Mouse (Mus musculus) brain, embryonic 14.5 days (tissue): ENCODE measurements around the gene Ptpru.

Experiments
- CTCF ChIP-seq: fragments of 200-500 bp; IDR thresholded peaks from 2 replicates; pipeline ENCODE4 v1.5.1; 2012; ENCODE audit warnings: inconsistent platforms, mild to moderate bottlenecking, moderate library complexity, borderline replicate concordance; ENCODE audit not compliant: insufficient read depth, insufficient read length; ENCODE audit errors: extremely low read depth
- POLR2A ChIP-seq: fragments of 200-500 bp; IDR thresholded peaks from 2 replicates; pipeline ENCODE4 v1.6.1; 2012; ENCODE audit warnings: mild to moderate bottlenecking, inconsistent platforms, borderline replicate concordance; ENCODE audit not compliant: poor library complexity, insufficient read depth, insufficient read length, severe bottlenecking; ENCODE audit errors: extremely low read depth

GRCm38 (mm10) chr4:131719151-131719550 is 118.9 kb downstream of the Ptpru start:
- TF ChIP-seq POLR2A (no peak), CTCF (no peak)
